ENCODE assay signal across 8 mouse cellular contexts in genomic region chr9:118592585-118593249, GRCm38 (mm10). TPM values are rescaled to one million over a fixed set of nuclear protein-coding genes. Genes with fewer than 3 reads are reported as not detected.
DNase-seq lines count a peak whose midpoint lies in the region; ATAC-seq and TF ChIP-seq lines count a peak whose summit lies in the region.
"Had no signal": no experiment of that assay in that cellular context is flagged by ENCODE, and none has a peak within 500 bp of the region (broad histone marks: within the 10 kb centered on the region; RNA-seq: fewer than 3 reads in every experiment).

No protein-coding gene starts in this region.

- DNase-seq in liver, embryonic 11.5 days (ENCODE audit: low spot score): no peak
- DNase-seq in stomach, postnatal 0 days (ENCODE audit: low spot score): peak; percentile 83
- no peak for DNase-seq in urinary bladder, postnatal 10 days (ENCODE audit: low spot score)
- no peak for DNase-seq in adipocyte (ENCODE audit: low spot score)
- DNase-seq: forebrain, postnatal 0 days had no signal

- H3K4me3 ChIP-seq in midbrain, embryonic 13.5 days (replicated peaks): no peak overlapping the region
- H3K4me3 ChIP-seq in midbrain, embryonic 16.5 days (ENCODE audit: low read depth, low read length): no peak overlapping the region
- no peak overlapping the region for H3K4me3 ChIP-seq in heart, embryonic 15.5 days
- no peak overlapping the region for H3K4me3 ChIP-seq in liver, embryonic 11.5 days (ENCODE audit: low read depth, low read length)
- H3K4me3 ChIP-seq in stomach, postnatal 0 days (ENCODE audit: low read depth, low read length): no peak overlapping the region

- no peak overlapping the region for H3K4me2 ChIP-seq in midbrain, embryonic 13.5 days (replicated peaks)
- H3K4me2 ChIP-seq in midbrain, embryonic 16.5 days (ENCODE audit: low read length): no peak overlapping the region
- 0 out of 2 replicates have a peak overlapping the region, but pooled peaks have one; percentile 0 for H3K4me2 ChIP-seq in heart, embryonic 15.5 days
- peak overlapping the region; percentile 14; the same call in 1 of the 2 replicates for H3K4me2 ChIP-seq in liver, embryonic 11.5 days
- peak overlapping the region; percentile 31 for H3K4me2 ChIP-seq in stomach, postnatal 0 days (replicated peaks; ENCODE audit: low read depth)

- H3K9me3 ChIP-seq in midbrain, embryonic 13.5 days: no peaks in the 10 kb centered on the region
- H3K9me3 ChIP-seq in midbrain, embryonic 16.5 days (replicated peaks; ENCODE audit: control insufficient read depth, low read length, poor library complexity, severe bottlenecking): no peaks in the 10 kb centered on the region
- no peaks in the 10 kb centered on the region for H3K9me3 ChIP-seq in heart, embryonic 15.5 days (replicated peaks)
- no peaks in the 10 kb centered on the region for H3K9me3 ChIP-seq in liver, embryonic 11.5 days (ENCODE audit: control insufficient read depth, low read length)
- no peaks in the 10 kb centered on the region for H3K9me3 ChIP-seq in stomach, postnatal 0 days (ENCODE audit: control insufficient read depth, low read length)

- no peak overlapping the region for H3K27ac ChIP-seq in midbrain, embryonic 13.5 days
- H3K27ac ChIP-seq in midbrain, embryonic 16.5 days (ENCODE audit: low read length): no peak overlapping the region
- H3K27ac ChIP-seq in heart, embryonic 15.5 days: 0 out of 2 replicates have a peak overlapping the region, but pooled peaks have one; percentile 7
- no peak overlapping the region; the same call in 1 of the 2 replicates for H3K27ac ChIP-seq in liver, embryonic 11.5 days (ENCODE audit: low read depth, low read length)
- no peak overlapping the region for H3K27ac ChIP-seq in stomach, postnatal 0 days (replicated peaks)

- no peak for TF ChIP-seq CTCF in stomach, postnatal 0 days (IDR thresholded peaks at IDR 0.05; ENCODE audit: low read depth)

- no peak for TF ChIP-seq EP300 in stomach, postnatal 0 days (optimal IDR thresholded peaks at IDR 0.05)

- no peaks in the 10 kb centered on the region for H3K27me3 ChIP-seq in midbrain, embryonic 13.5 days
- H3K27me3 ChIP-seq in midbrain, embryonic 16.5 days (ENCODE audit: control insufficient read depth, insufficient read depth, low read depth, low read length): no peaks in the 10 kb centered on the region
- H3K27me3 ChIP-seq in heart, embryonic 15.5 days: no peaks in the 10 kb centered on the region
- H3K27me3 ChIP-seq in liver, embryonic 11.5 days (replicated peaks; ENCODE audit: control insufficient read depth, insufficient read depth, low read length): no peaks in the 10 kb centered on the region
- H3K27me3 ChIP-seq in stomach, postnatal 0 days (ENCODE audit: control insufficient read depth, insufficient read depth, low read length): no peaks in the 10 kb centered on the region

- H3K4me1 ChIP-seq in midbrain, embryonic 13.5 days (replicated peaks): peaks cover 11% of the 10 kb centered on the region
- peaks cover 4% of the 10 kb centered on the region; the same call in 1 of the 2 replicates for H3K4me1 ChIP-seq in midbrain, embryonic 16.5 days (ENCODE audit: control insufficient read depth, insufficient read depth, low read length)
- peaks cover 56% of the 10 kb centered on the region for H3K4me1 ChIP-seq in heart, embryonic 15.5 days (replicated peaks)
- H3K4me1 ChIP-seq in liver, embryonic 11.5 days (replicated peaks; ENCODE audit: control insufficient read depth, insufficient read depth, low read length): peaks cover 9% of the 10 kb centered on the region
- no peaks in the 10 kb centered on the region; the same call in 1 of the 2 replicates for H3K4me1 ChIP-seq in stomach, postnatal 0 days (replicated peaks; ENCODE audit: control insufficient read depth, insufficient read depth)

- no peak overlapping the region for H3K9ac ChIP-seq in midbrain, embryonic 13.5 days (replicated peaks)
- no peak overlapping the region for H3K9ac ChIP-seq in midbrain, embryonic 16.5 days (ENCODE audit: low read depth, low read length)
- no peak overlapping the region for H3K9ac ChIP-seq in heart, embryonic 15.5 days
- H3K9ac ChIP-seq in liver, embryonic 11.5 days (ENCODE audit: low read depth, low read length): no peak overlapping the region
- no peak overlapping the region for H3K9ac ChIP-seq in stomach, postnatal 0 days (ENCODE audit: low read length)
- H3K9ac ChIP-seq: forebrain, postnatal 0 days had no signal

- H3K36me3 ChIP-seq in midbrain, embryonic 13.5 days: no peaks in the 10 kb centered on the region
- H3K36me3 ChIP-seq in midbrain, embryonic 16.5 days (ENCODE audit: control insufficient read depth, insufficient read depth, low read length): no peaks in the 10 kb centered on the region
- no peaks in the 10 kb centered on the region for H3K36me3 ChIP-seq in heart, embryonic 15.5 days
- H3K36me3 ChIP-seq in liver, embryonic 11.5 days (ENCODE audit: control insufficient read depth, insufficient read depth, low read length): no peaks in the 10 kb centered on the region
- H3K36me3 ChIP-seq in stomach, postnatal 0 days (ENCODE audit: control insufficient read depth, insufficient read depth, low read length): no peaks in the 10 kb centered on the region

- ATAC-seq in midbrain, embryonic 13.5 days: 0 out of 2 replicates have a peak, but pooled peaks have one; percentile 32
- ATAC-seq in midbrain, embryonic 16.5 days: no peak
- ATAC-seq in heart, embryonic 15.5 days (replicated peaks; ENCODE audit: insufficient number of reproducible peaks, insufficient read depth, low FRiP score, low read depth): peak; percentile 14; the same call in 1 of the 2 replicates
- peak; percentile 57; the same call in 1 of the 2 replicates for ATAC-seq in liver, embryonic 11.5 days (replicated peaks; ENCODE audit: low FRiP score)
- ATAC-seq in stomach, postnatal 0 days (ENCODE audit: low FRiP score, low TSS enrichment): peak; percentile 69
- ATAC-seq: forebrain, postnatal 0 days had no signal

- 43% methylated on average over 13 of the region's 13 CpGs for WGBS in midbrain, embryonic 13.5 days
- WGBS in midbrain, embryonic 16.5 days: 43% methylated on average over 13 of the region's 13 CpGs
- 30% methylated on average over 13 of the region's 13 CpGs for WGBS in heart, embryonic 15.5 days
- 47% methylated on average over 13 of the region's 13 CpGs for WGBS in liver, embryonic 11.5 days
- WGBS in stomach, postnatal 0 days: 41% methylated on average over 13 of the region's 13 CpGs

RNA-seq across cellular contexts. Expression of gene Itga9, which starts 13.8 kb away (rescaled TPM):
- polyA plus RNA-seq in midbrain, embryonic 13.5 days (2015; fragmentation: Nextera tagmentation; extraction: Ambion mirVana): 0.98 and 1.4 TPM in 2 replicates
- 0.97 and 1.0 TPM in 2 replicates for polyA plus RNA-seq in midbrain, embryonic 16.5 days (2015; fragmentation: Nextera tagmentation; extraction: Ambion mirVana)
- 12.0 and 13.5 TPM in 2 replicates for polyA plus RNA-seq in heart, embryonic 15.5 days (2015; fragmentation: Nextera tagmentation; extraction: Ambion mirVana)
- polyA plus RNA-seq in liver, embryonic 11.5 days (2014; fragmentation: Nextera tagmentation; extraction: Ambion mirVana): 6.2 and 7.0 TPM in 2 replicates
- polyA plus RNA-seq in stomach, postnatal 0 days (2015; fragmentation: Nextera tagmentation; extraction: Ambion mirVana): 4.2 and 5.3 TPM in 2 replicates

Comparison
In these comparisons a context has a peak if more than half of its experiments do, and no peak if none do; other contexts are left out.
1. H3K4me2 ChIP-seq: peak in heart, embryonic 15.5 days (single experiment), liver, embryonic 11.5 days (single experiment) and stomach, postnatal 0 days (single experiment); none in midbrain, embryonic 13.5 days (single experiment) and midbrain, embryonic 16.5 days (single experiment).